Comparison of ENCODE assay signal across 24 mouse cellular contexts in the genomic region with DNA sequence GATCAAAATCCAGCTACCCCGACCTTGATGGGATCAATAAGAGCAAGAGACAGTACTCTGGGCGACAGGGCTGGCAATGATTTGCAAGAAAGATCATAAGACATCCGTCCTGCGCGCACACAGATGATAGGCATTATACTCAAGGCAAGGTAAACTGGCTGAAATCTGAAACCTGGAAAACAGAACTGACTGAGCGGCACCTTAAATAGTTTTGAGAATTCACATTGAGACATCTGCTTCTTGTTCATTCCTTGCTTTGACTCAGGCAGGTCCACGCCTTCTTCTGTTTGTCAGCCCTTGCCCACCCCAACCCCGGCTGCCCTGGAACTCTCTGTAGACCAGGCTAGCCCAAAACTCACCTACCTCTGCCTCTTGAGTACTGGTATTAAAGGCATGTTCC.
DNase-seq lines count a peak whose midpoint lies in the region; ATAC-seq and TF ChIP-seq lines count a peak whose summit lies in the region.
"Had no signal": no experiment of that assay in that cellular context is flagged by ENCODE, and none has a peak within 500 bp of the region (broad histone marks: within the 10 kb centered on the region; RNA-seq: fewer than 3 reads in every experiment).

No protein-coding gene starts in this region.

- no peaks in the 10 kb centered on the region; the same call in 1 of the 2 replicates for H3K36me3 ChIP-seq in forebrain, embryonic 11.5 days (ENCODE audit: control insufficient read depth, insufficient read depth, low read length)
- no peaks in the 10 kb centered on the region for H3K36me3 ChIP-seq in forebrain, postnatal 0 days (ENCODE audit: insufficient read depth)
- H3K36me3 ChIP-seq in embryonic facial prominence, embryonic 11.5 days (replicated peaks; ENCODE audit: control insufficient read depth, insufficient read depth, low read depth, low read length): no peaks in the 10 kb centered on the region; the same call in 1 of the 2 replicates
- H3K36me3 ChIP-seq: forebrain, embryonic 15.5 days; G1E had no signal

- no peak overlapping the region for H3K27ac ChIP-seq in forebrain, embryonic 11.5 days (ENCODE audit: low read depth, low read length)
- H3K27ac ChIP-seq in forebrain, postnatal 0 days (ENCODE audit: low read depth, low read length): no peak overlapping the region
- no peak overlapping the region for H3K27ac ChIP-seq in embryonic facial prominence, embryonic 11.5 days (replicated peaks; ENCODE audit: low read depth, low read length)
- H3K27ac ChIP-seq: forebrain, embryonic 10.5 days; forebrain, embryonic 13.5 days; forebrain, embryonic 15.5 days had no signal

- 84% methylated on average over 8 of the region's 8 CpGs for WGBS in forebrain, embryonic 11.5 days
- 97% methylated on average over 8 of the region's 8 CpGs for WGBS in forebrain, postnatal 0 days
- WGBS in lung, adult 2 months: 96% methylated on average over 8 of the region's 8 CpGs
- 63% methylated on average over 8 of the region's 8 CpGs for WGBS in embryonic facial prominence, embryonic 11.5 days

- no peaks in the 10 kb centered on the region for H3K27me3 ChIP-seq in forebrain, embryonic 11.5 days (ENCODE audit: control insufficient read depth, insufficient read depth, low read length)
- H3K27me3 ChIP-seq in forebrain, postnatal 0 days (ENCODE audit: insufficient read depth, low read length): no peaks in the 10 kb centered on the region
- H3K27me3 ChIP-seq in embryonic facial prominence, embryonic 11.5 days (ENCODE audit: control insufficient read depth, insufficient read depth, low read length): no peaks in the 10 kb centered on the region
- H3K27me3 ChIP-seq: CH12.LX; embryonic facial prominence, embryonic 12.5 days; forebrain, embryonic 13.5 days; forebrain, embryonic 15.5 days; Patski had no signal

- no peak for ATAC-seq in forebrain, embryonic 11.5 days (replicated peaks; ENCODE audit: low FRiP score)
- ATAC-seq in forebrain, postnatal 0 days: no peak
- ATAC-seq in embryonic facial prominence, embryonic 11.5 days (replicated peaks; ENCODE audit: insufficient number of reproducible peaks, low FRiP score, low TSS enrichment, low read depth): 0 out of 2 replicates have a peak, but pooled peaks have one; percentile 32
- ATAC-seq in erythroblast, adult 5-6 weeks (replicated peaks; ENCODE audit: low FRiP score, poor library complexity, severe bottlenecking): no peak
- ATAC-seq: activated CD4-positive, CD25-positive, alpha-beta regulatory T cell, adult 4 months; CD4-positive, CD25-positive, alpha-beta regulatory T cell, adult 4 months; forebrain, embryonic 13.5 days; forebrain, embryonic 15.5 days; Patski had no signal

- peak; percentile 46 for DNase-seq in forebrain, embryonic 11.5 days (ENCODE audit: low spot score)
- no peak for DNase-seq in forebrain, postnatal 0 days
- peak; percentile 1 for DNase-seq in lung, adult 2 months
- DNase-seq in lung, postnatal 25 days (ENCODE audit: low spot score): no peak
- peak; percentile 68 for DNase-seq in embryonic facial prominence, embryonic 11.5 days (ENCODE audit: low spot score)
- DNase-seq: adrenal gland, adult 8-10 months; adrenal gland, postnatal 14 days; B cell, adult 2 months; cerebellum, adult 11-12 months; cerebellum, adult 2 months; cerebellum, adult 9-10 months; cerebellum, postnatal 10 days; cerebellum, postnatal 25 days had no signal

- no peak for TF ChIP-seq CTCF in forebrain, postnatal 0 days (IDR thresholded peaks at IDR 0.05; ENCODE audit: low read depth)
- no peak for TF ChIP-seq CTCF in lung, adult 2 months (IDR thresholded peaks at IDR 0.05; ENCODE audit: insufficient read depth, low read length)

- H3K4me1 ChIP-seq in forebrain, embryonic 11.5 days (replicated peaks; ENCODE audit: control insufficient read depth, insufficient read depth, low read length): no peaks in the 10 kb centered on the region
- no peaks in the 10 kb centered on the region for H3K4me1 ChIP-seq in forebrain, postnatal 0 days (ENCODE audit: insufficient read depth)
- H3K4me1 ChIP-seq in lung, adult 2 months (ENCODE audit: control insufficient read depth, insufficient read depth, low read length): no peaks in the 10 kb centered on the region; the same call in 1 of the 2 replicates
- no peaks in the 10 kb centered on the region for H3K4me1 ChIP-seq in embryonic facial prominence, embryonic 11.5 days (ENCODE audit: control insufficient read depth, insufficient read depth, low read length)
- H3K4me1 ChIP-seq: embryonic facial prominence, embryonic 12.5 days; forebrain, embryonic 10.5 days; forebrain, embryonic 13.5 days; forebrain, embryonic 15.5 days had no signal

- H3K4me3 ChIP-seq in forebrain, embryonic 11.5 days (ENCODE audit: low read depth, low read length): no peak overlapping the region
- H3K4me3 ChIP-seq in forebrain, postnatal 0 days (ENCODE audit: low read depth, low read length): no peak overlapping the region
- no peak overlapping the region for H3K4me3 ChIP-seq in lung, adult 2 months (replicated peaks; ENCODE audit: extremely low read depth, low read depth, low read length)
- H3K4me3 ChIP-seq in embryonic facial prominence, embryonic 11.5 days (ENCODE audit: low read depth, low read length): no peak overlapping the region
- H3K4me3 ChIP-seq: embryonic facial prominence, embryonic 12.5 days; erythroblast, embryonic 14.5 days; forebrain, embryonic 10.5 days; forebrain, embryonic 13.5 days; forebrain, embryonic 15.5 days had no signal

- H3K9ac ChIP-seq in forebrain, embryonic 11.5 days (ENCODE audit: low read length): no peak overlapping the region
- no peak overlapping the region for H3K9ac ChIP-seq in forebrain, postnatal 0 days
- no peak overlapping the region for H3K9ac ChIP-seq in embryonic facial prominence, embryonic 11.5 days (replicated peaks; ENCODE audit: low read length)
- H3K9ac ChIP-seq: embryonic facial prominence, embryonic 12.5 days; forebrain, embryonic 13.5 days; forebrain, embryonic 15.5 days had no signal

- no peak for TF ChIP-seq POLR2A in lung, adult 2 months (IDR thresholded peaks at IDR 0.05; ENCODE audit: borderline replicate concordance, extremely low read depth, low read depth, low read length)

- H3K9me3 ChIP-seq in forebrain, embryonic 11.5 days (ENCODE audit: control insufficient read depth, low read length): no peaks in the 10 kb centered on the region
- no peaks in the 10 kb centered on the region for H3K9me3 ChIP-seq in forebrain, postnatal 0 days (ENCODE audit: low read length)
- no peaks in the 10 kb centered on the region for H3K9me3 ChIP-seq in embryonic facial prominence, embryonic 11.5 days (replicated peaks; ENCODE audit: control insufficient read depth, low read length)
- H3K9me3 ChIP-seq: embryonic facial prominence, embryonic 12.5 days; forebrain, embryonic 10.5 days; forebrain, embryonic 13.5 days; forebrain, embryonic 15.5 days; G1E had no signal

- H3K4me2 ChIP-seq in forebrain, embryonic 11.5 days (ENCODE audit: low read depth, low read length, severe bottlenecking): no peak overlapping the region
- no peak overlapping the region for H3K4me2 ChIP-seq in forebrain, postnatal 0 days (ENCODE audit: low read depth)
- no peak overlapping the region for H3K4me2 ChIP-seq in embryonic facial prominence, embryonic 11.5 days (ENCODE audit: low read depth, low read length)
- H3K4me2 ChIP-seq: embryonic facial prominence, embryonic 12.5 days; forebrain, embryonic 13.5 days; forebrain, embryonic 15.5 days had no signal

Comparison
In these comparisons a context has a peak if more than half of its experiments do, and no peak if none do; other contexts are left out.
1. DNase-seq: peak in forebrain, embryonic 11.5 days (single experiment), lung, adult 2 months (single experiment) and embryonic facial prominence, embryonic 11.5 days (single experiment); none in forebrain, postnatal 0 days (single experiment) and lung, postnatal 25 days (single experiment).